Mouse (Mus musculus): ENCODE data around the gene Rora. TPM values are rescaled to one million over a fixed set of nuclear protein-coding genes. Genes with fewer than 3 reads are reported as not detected.

Gene Rora
- polyA plus RNA-seq, 1 experiment from 2014 or later = 3.8 TPM

DNA sequence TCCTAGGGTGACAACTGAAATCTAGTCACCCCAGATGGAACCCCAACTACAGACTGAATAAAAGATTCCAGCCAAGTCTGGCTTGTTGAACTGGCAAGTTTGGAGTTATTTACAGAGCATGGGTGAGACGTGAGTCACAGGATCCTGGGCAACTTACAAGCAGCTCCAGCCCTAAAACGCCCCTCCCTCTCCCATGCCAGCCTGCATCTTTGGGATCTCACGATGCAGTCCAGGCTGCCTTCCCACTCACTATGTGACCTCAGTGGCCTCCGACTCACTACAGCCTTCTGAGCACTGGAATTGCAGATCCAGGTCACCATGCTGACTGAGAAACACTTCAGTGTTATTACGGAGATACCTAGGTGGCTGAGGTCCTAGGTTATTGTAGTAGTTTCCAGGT is 129.0 kb downstream of the Rora start:
- Histone ChIP-seq H3K9ac (ENCODE audit: low read depth, low read length) (no peak overlapping the region), H3K4me2 (replicated peaks; ENCODE audit: low read depth, low read length) (no peak overlapping the region), H3K9me3 (ENCODE audit: control insufficient read depth, low read length) (no peaks in the 10 kb centered on the region), H3K4me1 (replicated peaks; ENCODE audit: control insufficient read depth, insufficient read depth, low read length) (no peaks in the 10 kb centered on the region; the same call in 1 of the 2 replicates), H3K36me3 (ENCODE audit: control insufficient read depth, insufficient read depth, low read length) (no peaks in the 10 kb centered on the region), H3K27me3 (ENCODE audit: control insufficient read depth, insufficient read depth, low read length) (no peaks in the 10 kb centered on the region), H3K27ac (ENCODE audit: low read depth, low read length) (no peak overlapping the region), H3K4me3 (ENCODE audit: low read depth, low read length) (no peak overlapping the region)
- DNase-seq (ENCODE audit: low spot score) (no peak), ATAC-seq (ENCODE audit: low FRiP score) (no peak)
- 73% methylated on average over 5 of the region's 5 CpGs for WGBS

GRCm38 (mm10) chr9:68783246-68783645 is 129.7 kb downstream of the Rora start:
- Histone ChIP-seq H3K4me1 (replicated peaks; ENCODE audit: control insufficient read depth, insufficient read depth, low read length) (no peaks in the 10 kb centered on the region; the same call in 1 of the 2 replicates), H3K27me3 (ENCODE audit: control insufficient read depth, insufficient read depth, low read length) (no peaks in the 10 kb centered on the region), H3K27ac (ENCODE audit: low read depth, low read length) (no peak overlapping the region), H3K9me3 (ENCODE audit: control insufficient read depth, low read length) (no peaks in the 10 kb centered on the region), H3K9ac (ENCODE audit: low read depth, low read length) (no peak overlapping the region), H3K36me3 (ENCODE audit: control insufficient read depth, insufficient read depth, low read length) (no peaks in the 10 kb centered on the region), H3K4me3 (ENCODE audit: low read depth, low read length) (no peak overlapping the region), H3K4me2 (replicated peaks; ENCODE audit: low read depth, low read length) (no peak overlapping the region)
- DNase-seq (ENCODE audit: low spot score) = no peak
- no peak for ATAC-seq (ENCODE audit: low FRiP score)
- 83% methylated on average over 5 of the region's 5 CpGs for WGBS

DNA sequence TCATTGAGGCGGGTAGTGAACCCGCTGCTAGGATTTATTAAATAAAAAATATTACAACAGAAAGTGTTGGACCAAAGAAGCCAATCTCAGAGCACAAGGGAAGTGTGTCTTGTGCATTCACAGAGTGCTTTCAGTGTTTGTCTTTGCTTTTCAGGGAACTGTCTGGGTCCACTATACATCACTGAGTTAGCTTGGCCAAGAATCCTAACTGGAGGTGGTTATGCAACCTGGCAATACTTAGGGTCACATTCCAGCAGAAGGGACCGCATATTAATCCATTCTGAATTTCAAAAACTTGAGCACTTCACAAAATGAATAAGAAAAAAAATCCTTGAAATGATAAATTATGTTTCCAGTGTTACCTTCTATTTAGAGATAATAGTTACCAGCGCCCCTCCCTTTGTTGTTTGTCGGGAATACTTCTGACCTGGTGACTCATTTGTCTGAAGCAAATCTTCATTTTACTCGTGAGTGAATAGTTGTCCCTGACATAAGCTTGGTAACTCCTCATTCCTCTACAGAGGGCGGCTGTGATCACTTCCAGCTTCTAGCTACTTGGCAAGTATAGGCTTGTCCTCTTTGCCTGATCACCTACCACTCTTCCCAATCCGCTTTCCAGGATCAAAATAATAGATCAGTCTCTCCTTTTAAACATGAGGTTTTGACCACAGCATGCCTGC is 133.2 kb downstream of the Rora start:
- no peak overlapping the region for H3K27ac ChIP-seq (ENCODE audit: low read depth, low read length)
- no peaks in the 10 kb centered on the region for H3K9me3 ChIP-seq (ENCODE audit: control insufficient read depth, low read length)
- H3K9ac ChIP-seq (ENCODE audit: low read depth, low read length) = no peak overlapping the region
- no peaks in the 10 kb centered on the region for H3K36me3 ChIP-seq (ENCODE audit: control insufficient read depth, insufficient read depth, low read length)
- H3K4me2 ChIP-seq (replicated peaks; ENCODE audit: low read depth, low read length) = no peak overlapping the region
- no peak for ATAC-seq (ENCODE audit: low FRiP score)
- no peak overlapping the region for H3K4me3 ChIP-seq (ENCODE audit: low read depth, low read length)
- 80% methylated on average over 8 of the region's 8 CpGs for WGBS
- H3K4me1 ChIP-seq (replicated peaks; ENCODE audit: control insufficient read depth, insufficient read depth, low read length) = no peaks in the 10 kb centered on the region
- DNase-seq (ENCODE audit: low spot score) = no peak
- no peaks in the 10 kb centered on the region for H3K27me3 ChIP-seq (ENCODE audit: control insufficient read depth, insufficient read depth, low read length)

DNA sequence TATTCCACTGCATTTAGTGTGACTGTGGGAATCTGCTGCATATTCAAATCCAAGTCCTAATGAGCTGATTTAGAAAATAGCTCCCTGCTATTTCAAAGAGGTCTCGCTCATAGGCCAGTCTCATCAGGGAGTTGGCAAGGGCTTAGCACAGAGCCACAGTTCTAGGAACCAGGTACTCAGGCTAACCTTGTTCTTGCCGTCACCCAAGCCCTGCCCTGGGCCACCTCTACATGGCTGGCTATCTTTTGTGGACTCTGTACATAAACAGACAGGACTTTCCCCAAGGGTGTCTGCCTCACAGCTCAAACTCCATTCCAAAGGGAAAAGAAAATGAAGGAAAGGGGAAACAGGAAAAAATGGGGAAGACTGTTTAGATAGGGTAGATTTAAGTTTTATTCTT is 134.1 kb downstream of the Rora start:
- Histone ChIP-seq H3K9ac (ENCODE audit: low read depth, low read length) (no peak overlapping the region), H3K4me1 (replicated peaks; ENCODE audit: control insufficient read depth, insufficient read depth, low read length) (no peaks in the 10 kb centered on the region)
- WGBS = 89% methylated on average over 2 of the region's 2 CpGs

DNA sequence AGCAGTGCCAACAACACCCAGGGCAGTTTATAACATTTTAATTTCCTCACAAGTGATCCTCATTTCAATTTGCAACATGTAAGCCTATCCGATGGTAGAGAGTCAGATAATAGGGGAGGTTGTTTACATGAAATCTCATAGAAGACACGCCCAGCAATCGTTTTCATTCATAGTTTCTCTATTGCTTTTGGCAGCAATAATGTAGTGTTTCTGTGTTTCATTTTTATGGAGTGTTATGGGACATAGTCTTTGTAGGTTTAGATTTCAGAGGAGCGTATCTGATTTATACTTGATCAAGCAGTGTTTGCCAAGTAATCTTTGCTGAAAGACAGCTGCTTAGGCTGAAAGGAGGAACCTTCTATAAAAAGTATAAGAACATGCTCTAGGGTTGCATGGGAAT is 137.3 kb downstream of the Rora start:
- DNase-seq (ENCODE audit: low spot score) (no peak), ATAC-seq (ENCODE audit: low FRiP score) (no peak)
- Histone ChIP-seq H3K9ac (ENCODE audit: low read depth, low read length) (no peak overlapping the region), H3K9me3 (ENCODE audit: control insufficient read depth, low read length) (no peaks in the 10 kb centered on the region), H3K27me3 (ENCODE audit: control insufficient read depth, insufficient read depth, low read length) (no peaks in the 10 kb centered on the region), H3K36me3 (ENCODE audit: control insufficient read depth, insufficient read depth, low read length) (no peaks in the 10 kb centered on the region), H3K4me3 (ENCODE audit: low read depth, low read length) (no peak overlapping the region), H3K4me2 (replicated peaks; ENCODE audit: low read depth, low read length) (no peak overlapping the region), H3K27ac (ENCODE audit: low read depth, low read length) (no peak overlapping the region), H3K4me1 (replicated peaks; ENCODE audit: control insufficient read depth, insufficient read depth, low read length) (no peaks in the 10 kb centered on the region)
- 90% methylated on average over 4 of the region's 4 CpGs for WGBS

More for the DNA sequence above, 134.1 kb downstream of the Rora start:
- no peak overlapping the region for H3K4me3 ChIP-seq (ENCODE audit: low read depth, low read length)
- ATAC-seq (ENCODE audit: low FRiP score) (no peak), DNase-seq (ENCODE audit: low spot score) (no peak)
- H3K27ac ChIP-seq (ENCODE audit: low read depth, low read length) = no peak overlapping the region
- H3K27me3 ChIP-seq (ENCODE audit: control insufficient read depth, insufficient read depth, low read length) = no peaks in the 10 kb centered on the region
- no peaks in the 10 kb centered on the region for H3K36me3 ChIP-seq (ENCODE audit: control insufficient read depth, insufficient read depth, low read length)
- no peak overlapping the region for H3K4me2 ChIP-seq (replicated peaks; ENCODE audit: low read depth, low read length)
- no peaks in the 10 kb centered on the region for H3K9me3 ChIP-seq (ENCODE audit: control insufficient read depth, low read length)

DNA sequence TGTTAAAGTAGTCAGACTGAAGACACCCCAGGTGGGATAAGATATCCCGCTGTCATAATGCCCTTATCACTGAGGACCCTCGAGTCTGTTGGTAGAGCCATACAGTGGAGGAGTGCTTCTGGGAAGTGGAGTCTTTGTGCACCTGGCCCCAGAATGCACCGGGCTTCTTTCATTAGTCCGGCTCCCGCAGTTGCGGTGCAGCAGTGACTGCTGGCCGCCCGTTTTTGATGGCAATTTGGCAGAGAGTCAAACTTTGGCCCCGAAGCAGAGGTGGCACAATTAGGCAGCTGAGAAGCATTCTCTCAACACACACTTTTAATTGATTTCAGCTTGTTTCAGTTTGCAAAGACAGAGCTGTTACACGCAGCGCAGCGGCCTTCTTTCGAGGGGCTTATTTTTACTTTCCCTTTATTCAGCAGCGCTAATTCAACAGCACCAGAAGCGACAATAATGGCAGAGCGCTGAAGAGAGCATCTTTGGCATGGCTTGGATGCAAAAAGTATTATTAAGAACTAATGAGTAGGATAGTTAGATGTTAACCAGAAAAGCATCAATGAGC is 138.5 kb downstream of the Rora start:
- no peaks in the 10 kb centered on the region for H3K4me1 ChIP-seq (replicated peaks; ENCODE audit: control insufficient read depth, insufficient read depth, low read length)
- no peaks in the 10 kb centered on the region for H3K36me3 ChIP-seq (ENCODE audit: control insufficient read depth, insufficient read depth, low read length)
- H3K9ac ChIP-seq (ENCODE audit: low read depth, low read length) = no peak overlapping the region
- no peaks in the 10 kb centered on the region for H3K9me3 ChIP-seq (ENCODE audit: control insufficient read depth, low read length)
- no peak for ATAC-seq (ENCODE audit: low FRiP score)
- no peak overlapping the region for H3K27ac ChIP-seq (ENCODE audit: low read depth, low read length)
- no peaks in the 10 kb centered on the region for H3K27me3 ChIP-seq (ENCODE audit: control insufficient read depth, insufficient read depth, low read length)
- no peak overlapping the region for H3K4me2 ChIP-seq (replicated peaks; ENCODE audit: low read depth, low read length)
- DNase-seq (ENCODE audit: low spot score) = no peak
- no peak overlapping the region for H3K4me3 ChIP-seq (ENCODE audit: low read depth, low read length)
- WGBS = 83% methylated on average over 16 of the region's 16 CpGs

GRCm38 (mm10) chr9:68795314-68795713 is 141.7 kb downstream of the Rora start:
- Histone ChIP-seq H3K9me3 (ENCODE audit: control insufficient read depth, low read length) (no peaks in the 10 kb centered on the region), H3K27me3 (ENCODE audit: control insufficient read depth, insufficient read depth, low read length) (no peaks in the 10 kb centered on the region), H3K4me2 (replicated peaks; ENCODE audit: low read depth, low read length) (no peak overlapping the region), H3K9ac (ENCODE audit: low read depth, low read length) (no peak overlapping the region), H3K4me3 (ENCODE audit: low read depth, low read length) (no peak overlapping the region), H3K27ac (ENCODE audit: low read depth, low read length) (no peak overlapping the region), H3K36me3 (ENCODE audit: control insufficient read depth, insufficient read depth, low read length) (no peaks in the 10 kb centered on the region), H3K4me1 (replicated peaks; ENCODE audit: control insufficient read depth, insufficient read depth, low read length) (no peaks in the 10 kb centered on the region)
- 86% methylated on average over 13 of the region's 13 CpGs for WGBS
- no peak for DNase-seq (ENCODE audit: low spot score)
- ATAC-seq (ENCODE audit: low FRiP score) = no peak

GRCm38 (mm10) chr9:68798221-68798620 is 144.6 kb downstream of the Rora start:
- ATAC-seq (ENCODE audit: low FRiP score) = no peak
- no peaks in the 10 kb centered on the region for H3K4me1 ChIP-seq (replicated peaks; ENCODE audit: control insufficient read depth, insufficient read depth, low read length)
- H3K27ac ChIP-seq (ENCODE audit: low read depth, low read length) = no peak overlapping the region
- H3K9me3 ChIP-seq (ENCODE audit: control insufficient read depth, low read length) = no peaks in the 10 kb centered on the region
- 89% methylated on average over 4 of the region's 4 CpGs for WGBS
- no peak for DNase-seq (ENCODE audit: low spot score)
- no peaks in the 10 kb centered on the region for H3K36me3 ChIP-seq (ENCODE audit: control insufficient read depth, insufficient read depth, low read length)
- H3K9ac ChIP-seq (ENCODE audit: low read depth, low read length) = no peak overlapping the region
- no peaks in the 10 kb centered on the region for H3K27me3 ChIP-seq (ENCODE audit: control insufficient read depth, insufficient read depth, low read length)
- no peak overlapping the region for H3K4me3 ChIP-seq (ENCODE audit: low read depth, low read length)
- H3K4me2 ChIP-seq (replicated peaks; ENCODE audit: low read depth, low read length) = no peak overlapping the region

- ATAC-seq (ENCODE audit: low FRiP score) (no peak), DNase-seq (ENCODE audit: low spot score) (no peak)
- Histone ChIP-seq H3K4me1 (replicated peaks; ENCODE audit: control insufficient read depth, insufficient read depth, low read length) (no peaks in the 10 kb centered on the region), H3K4me3 (ENCODE audit: low read depth, low read length) (no peak overlapping the region), H3K9ac (ENCODE audit: low read depth, low read length) (no peak overlapping the region), H3K27ac (ENCODE audit: low read depth, low read length) (no peak overlapping the region), H3K4me2 (replicated peaks; ENCODE audit: low read depth, low read length) (no peak overlapping the region), H3K27me3 (ENCODE audit: control insufficient read depth, insufficient read depth, low read length) (no peaks in the 10 kb centered on the region), H3K36me3 (ENCODE audit: control insufficient read depth, insufficient read depth, low read length) (no peaks in the 10 kb centered on the region), H3K9me3 (ENCODE audit: control insufficient read depth, low read length) (no peaks in the 10 kb centered on the region)
- WGBS = 89% methylated on average over 6 of the region's 6 CpGs
Measured at GRCm38 (mm10) chr9:68799065-68799464, 145.5 kb downstream of the Rora start.
